Mouse (Mus musculus): Measurements from ENCODE around the gene Polr3gl. TPM values are rescaled to one million over a fixed set of nuclear protein-coding genes. Genes with fewer than 3 reads are reported as not detected.
A peak's percentile ranks its signal among the peaks of the same experiment; 100 is the strongest.
"Not testable (repeated sequence)": the region's sequence is repeated elsewhere in the genome, so short reads cannot be mapped to it uniquely, and the experiment has no call there.

The Polr3gl gene
- polyA plus RNA-seq, 1 experiment: 17.8 TPM

- H3K27me3 ChIP-seq (ENCODE audit: control insufficient read depth, insufficient read depth, low read length): no peaks in the 10 kb centered on the region
- TF ChIP-seq POLR2A (IDR thresholded peaks at IDR 0.05; ENCODE audit: control insufficient read depth, low read depth, low read length) (no peak), CTCF (IDR thresholded peaks at IDR 0.05; ENCODE audit: control insufficient read depth, insufficient read depth, insufficient replicate concordance, low read depth, low read length) (no peak)
- H3K4me1 ChIP-seq (ENCODE audit: control insufficient read depth, insufficient read depth, low read length): peaks cover 10% of the 10 kb centered on the region
- H3K36me3 ChIP-seq (ENCODE audit: control insufficient read depth, insufficient read depth, low read length): no peaks in the 10 kb centered on the region; the same call in 1 of the 2 replicates
- no peak overlapping the region for H3K4me3 ChIP-seq (ENCODE audit: control insufficient read depth, low read depth, low read length)
- H3K27ac ChIP-seq (ENCODE audit: control insufficient read depth, insufficient read depth, low read depth, low read length): no peak overlapping the region
These were observed 38.1 kb upstream of the Polr3gl start for GRCm38 (mm10) chr3:96632058-96632457.

- Histone ChIP-seq H3K27ac (ENCODE audit: control insufficient read depth, insufficient read depth, low read depth, low read length) (peak within 1 kb of the TSS; percentile 95), H3K4me3 (ENCODE audit: control insufficient read depth, low read depth, low read length) (peak within 1 kb of the TSS; percentile 99), H3K27me3 (ENCODE audit: control insufficient read depth, insufficient read depth, low read length) (no peaks in the 10 kb centered on the region), H3K36me3 (ENCODE audit: control insufficient read depth, insufficient read depth, low read length) (no peaks in the 10 kb centered on the region; the same call in 1 of the 2 replicates), H3K4me1 (ENCODE audit: control insufficient read depth, insufficient read depth, low read length) (peaks cover 5% of the 10 kb centered on the region; the same call in 1 of the 2 replicates)
- TF ChIP-seq CTCF (IDR thresholded peaks at IDR 0.05; ENCODE audit: control insufficient read depth, insufficient read depth, insufficient replicate concordance, low read depth, low read length): no peak
- TF ChIP-seq POLR2A (IDR thresholded peaks at IDR 0.05; ENCODE audit: control insufficient read depth, low read depth, low read length): peak; percentile 86
These were observed 36.0 kb upstream of the Polr3gl start, which contains the start of gene Rbm8a for GRCm38 (mm10) chr3:96629729-96630600. Rbm8a (plus strand) TSS chr3:96629933.

- no peaks in the 10 kb centered on the region for H3K4me1 ChIP-seq (ENCODE audit: control insufficient read depth, insufficient read depth, low read length)
- H3K4me3 ChIP-seq (ENCODE audit: control insufficient read depth, low read depth, low read length): no peak overlapping the region
- no peak for TF ChIP-seq POLR2A (IDR thresholded peaks at IDR 0.05; ENCODE audit: control insufficient read depth, low read depth, low read length)
- TF ChIP-seq CTCF (IDR thresholded peaks at IDR 0.05; ENCODE audit: control insufficient read depth, insufficient read depth, insufficient replicate concordance, low read depth, low read length): no peak
- H3K27ac ChIP-seq (ENCODE audit: control insufficient read depth, insufficient read depth, low read depth, low read length): no peak overlapping the region
- no peaks in the 10 kb centered on the region for H3K27me3 ChIP-seq (ENCODE audit: control insufficient read depth, insufficient read depth, low read length)
- no peaks in the 10 kb centered on the region; the same call in 1 of the 2 replicates for H3K36me3 ChIP-seq (ENCODE audit: control insufficient read depth, insufficient read depth, low read length)
These were observed 29.2 kb upstream of the Polr3gl start for GRCm38 (mm10) chr3:96623201-96623600.

- H3K27me3 ChIP-seq (ENCODE audit: control insufficient read depth, insufficient read depth, low read length): no peaks in the 10 kb centered on the region
- TF ChIP-seq POLR2A (IDR thresholded peaks at IDR 0.05; ENCODE audit: control insufficient read depth, low read depth, low read length) (no peak), CTCF (IDR thresholded peaks at IDR 0.05; ENCODE audit: control insufficient read depth, insufficient read depth, insufficient replicate concordance, low read depth, low read length) (no peak)
- H3K36me3 ChIP-seq (ENCODE audit: control insufficient read depth, insufficient read depth, low read length): no peaks in the 10 kb centered on the region; the same call in 1 of the 2 replicates
- no peaks in the 10 kb centered on the region for H3K4me1 ChIP-seq (ENCODE audit: control insufficient read depth, insufficient read depth, low read length)
- no peak overlapping the region for H3K27ac ChIP-seq (ENCODE audit: control insufficient read depth, insufficient read depth, low read depth, low read length)
- H3K4me3 ChIP-seq (ENCODE audit: control insufficient read depth, low read depth, low read length): no peak overlapping the region
These were observed 24.0 kb upstream of the Polr3gl start for GRCm38 (mm10) chr3:96617941-96618340.

- TF ChIP-seq CTCF (IDR thresholded peaks at IDR 0.05; ENCODE audit: control insufficient read depth, insufficient read depth, insufficient replicate concordance, low read depth, low read length) (no peak), POLR2A (IDR thresholded peaks at IDR 0.05; ENCODE audit: control insufficient read depth, low read depth, low read length) (no peak)
- H3K27ac ChIP-seq (ENCODE audit: control insufficient read depth, insufficient read depth, low read depth, low read length): no peak overlapping the region
- H3K27me3 ChIP-seq (ENCODE audit: control insufficient read depth, insufficient read depth, low read length): no peaks in the 10 kb centered on the region
- no peaks in the 10 kb centered on the region for H3K36me3 ChIP-seq (ENCODE audit: control insufficient read depth, insufficient read depth, low read length)
- no peaks in the 10 kb centered on the region for H3K4me1 ChIP-seq (ENCODE audit: control insufficient read depth, insufficient read depth, low read length)
- H3K4me3 ChIP-seq (ENCODE audit: control insufficient read depth, low read depth, low read length): no peak overlapping the region
These were observed 12.6 kb upstream of the Polr3gl start for GRCm38 (mm10) chr3:96606618-96607017.

GRCm38 (mm10) chr3:96606007-96606406, 12.0 kb upstream of the Polr3gl start:
- not testable (repeated sequence) for H3K36me3 ChIP-seq (ENCODE audit: control insufficient read depth, insufficient read depth, low read length); H3K4me1 ChIP-seq (ENCODE audit: control insufficient read depth, insufficient read depth, low read length); H3K27ac ChIP-seq (ENCODE audit: control insufficient read depth, insufficient read depth, low read depth, low read length)

GRCm38 (mm10) chr3:96603311-96603710, 9.3 kb upstream of the Polr3gl start:
- TF ChIP-seq CTCF (IDR thresholded peaks at IDR 0.05; ENCODE audit: control insufficient read depth, insufficient read depth, insufficient replicate concordance, low read depth, low read length) (no peak), POLR2A (IDR thresholded peaks at IDR 0.05; ENCODE audit: control insufficient read depth, low read depth, low read length) (no peak)
- Histone ChIP-seq H3K27me3 (ENCODE audit: control insufficient read depth, insufficient read depth, low read length) (no peaks in the 10 kb centered on the region), H3K36me3 (ENCODE audit: control insufficient read depth, insufficient read depth, low read length) (no peaks in the 10 kb centered on the region), H3K4me3 (ENCODE audit: control insufficient read depth, low read depth, low read length) (no peak overlapping the region), H3K4me1 (ENCODE audit: control insufficient read depth, insufficient read depth, low read length) (peaks cover 3% of the 10 kb centered on the region), H3K27ac (ENCODE audit: control insufficient read depth, insufficient read depth, low read depth, low read length) (no peak overlapping the region)

More at GRCm38 (mm10) chr3:96606007-96606406, 12.0 kb upstream of the Polr3gl start:
- H3K4me3 ChIP-seq (ENCODE audit: control insufficient read depth, low read depth, low read length); H3K27me3 ChIP-seq (ENCODE audit: control insufficient read depth, insufficient read depth, low read length): not testable (repeated sequence)

Measured in testis, adult 2 months (tissue).